Mouse (Mus musculus) midbrain, embryonic 12.5 days (tissue): Measurements from ENCODE around the gene Clgn. TPM values are rescaled to one million over a fixed set of nuclear protein-coding genes. Genes with fewer than 3 reads are reported as not detected.

Experiments
- ATAC-seq: fragments of 200-750 bp; cut with Nextera tagmentation; 2 replicates; pipeline ENCODE4 v1.8.0; 2017; ENCODE audit warnings: low read depth, moderate TSS enrichment, moderate library complexity; ENCODE audit not compliant: low FRiP score
- H3K27ac ChIP-seq: fragments of 300-500 bp; sonication (generic); replicated peaks from 2 replicates; pipeline ENCODE4 v1.5.1; 2016; ENCODE audit warnings: mild to moderate bottlenecking
- H3K27me3 ChIP-seq: fragments of 300-500 bp; sonication (generic); 2 replicates; pipeline ENCODE4 v1.6.1; 2016; ENCODE audit warnings: mild to moderate bottlenecking
- H3K36me3 ChIP-seq: fragments of 300-500 bp; sonication (generic); 2 replicates; pipeline ENCODE4 v1.6.1; 2016
- H3K4me1 ChIP-seq: fragments of 300-500 bp; sonication (generic); 2 replicates; pipeline ENCODE4 v1.6.1; 2016
- H3K4me2 ChIP-seq: fragments of 300-500 bp; sonication (generic); replicated peaks from 2 replicates; pipeline ENCODE4 v1.6.1; 2016; ENCODE audit warnings: mild to moderate bottlenecking, moderate library complexity
- H3K4me3 ChIP-seq: fragments of 300-500 bp; sonication (generic); 2 replicates; pipeline ENCODE4 v1.5.1; 2016; ENCODE audit warnings: mild to moderate bottlenecking
- H3K9ac ChIP-seq: fragments of 300-500 bp; sonication (generic); replicated peaks from 2 replicates; pipeline ENCODE4 v1.6.1; 2016; ENCODE audit warnings: mild to moderate bottlenecking, moderate library complexity
- H3K9me3 ChIP-seq: fragments of 300-500 bp; sonication (generic); 2 replicates; pipeline ENCODE4 v1.6.1; 2016; ENCODE audit warnings: mild to moderate bottlenecking
- WGBS: fragments of 180-500 bp; shearing (Covaris S2); methylation state at CpG from one replicate; pipeline ENCODE4 v1.1.7; 2016; 5-methylcytosine and 5-hydroxymethylcytosine counted together
- polyA plus RNA-seq: library from polyadenylated mRNA; unstranded; fragments of >200 nt; fragmentation: Nextera tagmentation; extraction: Ambion mirVana; gene quantifications from 2 replicates; pipeline ENCODE4 v1.2.1, GENCODE M21; 2016

Gene Clgn
- polyA plus RNA-seq, 1 experiment from 2014 or later, result 5.9 TPM

DNA sequence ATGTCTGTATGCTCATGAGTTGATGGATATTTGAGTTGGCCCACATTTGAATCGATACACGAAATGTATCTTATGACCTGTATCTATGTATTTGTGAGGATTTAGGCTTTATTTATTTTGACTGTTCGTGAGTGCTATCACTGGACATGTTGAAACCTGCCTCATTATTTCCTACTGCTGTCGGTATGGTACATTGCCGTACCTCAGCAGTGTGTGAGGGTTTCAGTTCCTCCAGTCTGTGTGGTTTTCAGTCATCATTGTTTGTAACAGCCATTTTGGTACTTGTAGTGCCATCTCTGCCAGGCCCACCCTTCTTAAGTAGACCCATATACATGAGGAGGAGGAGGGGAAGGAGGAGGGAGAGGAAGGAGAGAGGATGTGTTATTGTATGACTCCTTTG, 4.7 kb downstream of the Clgn start:
- no peak for ATAC-seq
- 87% methylated on average over 5 of the region's 5 CpGs for WGBS

DNA sequence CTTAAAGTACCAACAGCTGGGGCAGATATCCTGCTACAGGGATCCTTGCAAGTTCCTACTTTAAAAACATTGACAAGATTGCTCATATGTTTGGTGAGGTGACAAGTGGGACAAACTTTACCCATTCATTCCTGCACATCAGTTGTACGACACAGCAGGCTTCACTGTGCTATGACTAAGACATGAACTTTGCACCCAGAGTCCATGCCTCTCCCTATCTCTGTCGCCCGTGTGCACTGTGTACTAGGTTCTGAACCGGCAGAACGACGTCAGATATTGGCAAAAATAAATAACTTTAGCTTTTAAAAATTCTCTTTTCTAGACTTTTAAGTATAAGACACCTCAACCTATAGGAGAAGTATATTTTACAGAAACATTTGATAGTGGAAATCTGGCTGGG, 7.0 kb downstream of the Clgn start:
- H3K9ac ChIP-seq, result no peak overlapping the region
- WGBS, result 87% methylated on average over 6 of the region's 6 CpGs
- H3K36me3 ChIP-seq, result no peaks in the 10 kb centered on the region
- no peaks in the 10 kb centered on the region for H3K27me3 ChIP-seq
- H3K4me2 ChIP-seq, result no peak overlapping the region
- H3K4me1 ChIP-seq, result no peaks in the 10 kb centered on the region
- H3K4me3 ChIP-seq, result no peak overlapping the region
- no peaks in the 10 kb centered on the region for H3K9me3 ChIP-seq
- H3K27ac ChIP-seq, result no peak overlapping the region
- ATAC-seq, result no peak

More for the DNA sequence above, 4.7 kb downstream of the Clgn start:
- Histone ChIP-seq H3K9me3 (no peaks in the 10 kb centered on the region), H3K27ac (no peak overlapping the region), H3K36me3 (no peaks in the 10 kb centered on the region), H3K4me1 (0 out of 2 replicates have a peak, but pooled peaks cover 6% of the 10 kb centered on the region), H3K9ac (no peak overlapping the region), H3K4me2 (no peak overlapping the region), H3K4me3 (no peak overlapping the region), H3K27me3 (peaks cover 9% of the 10 kb centered on the region)

DNA sequence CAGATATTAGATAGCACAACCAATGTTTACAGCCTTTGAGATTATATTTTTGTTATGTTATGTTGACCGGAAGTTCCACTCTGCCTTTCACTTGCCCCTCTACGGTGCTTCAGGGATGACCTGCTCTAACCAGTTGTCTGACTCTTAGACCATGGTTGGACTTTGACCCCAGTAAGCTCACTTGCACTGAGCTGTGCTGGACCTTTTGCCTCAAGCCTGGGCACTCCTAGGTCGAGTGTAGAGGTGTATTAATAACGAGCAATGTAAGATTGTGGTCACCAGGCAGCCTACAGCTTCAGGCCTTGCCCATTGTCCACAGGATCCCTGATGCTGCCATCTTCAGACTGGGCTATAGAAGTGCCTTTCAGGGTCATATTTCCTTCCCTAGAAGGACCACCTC, 8.1 kb downstream of the Clgn start:
- no peaks in the 10 kb centered on the region for H3K36me3 ChIP-seq
- no peak overlapping the region for H3K4me2 ChIP-seq
- H3K4me3 ChIP-seq, result no peak overlapping the region
- H3K27ac ChIP-seq, result no peak overlapping the region
- no peaks in the 10 kb centered on the region for H3K4me1 ChIP-seq
- H3K9ac ChIP-seq, result no peak overlapping the region
- 76% methylated on average over 4 of the region's 4 CpGs for WGBS
- H3K27me3 ChIP-seq, result no peaks in the 10 kb centered on the region
- no peaks in the 10 kb centered on the region for H3K9me3 ChIP-seq
- no peak for ATAC-seq

DNA sequence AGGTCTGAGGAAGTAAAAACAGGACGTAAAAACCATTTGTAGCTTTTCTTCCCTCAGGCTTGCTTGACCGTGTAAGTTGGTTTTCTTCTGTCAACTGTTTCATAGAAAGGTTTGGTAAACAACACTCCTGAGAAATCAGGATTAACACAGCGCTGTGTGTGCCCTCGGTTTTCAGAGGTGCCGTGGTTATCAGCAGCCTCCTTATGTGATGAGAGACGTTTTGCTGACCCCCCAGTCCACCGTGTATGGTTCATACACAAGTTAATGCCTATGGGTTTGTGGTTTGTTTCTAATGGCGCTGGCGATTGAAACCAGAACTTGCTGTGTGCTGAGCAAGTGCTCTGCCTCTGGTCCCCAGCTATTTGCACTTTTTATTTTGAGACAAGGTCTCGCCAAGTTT, 15.9 kb downstream of the Clgn start:
- Histone ChIP-seq H3K27ac (no peak overlapping the region), H3K4me3 (no peak overlapping the region), H3K27me3 (no peaks in the 10 kb centered on the region), H3K4me2 (no peak overlapping the region), H3K36me3 (no peaks in the 10 kb centered on the region), H3K4me1 (no peaks in the 10 kb centered on the region), H3K9ac (no peak overlapping the region), H3K9me3 (no peaks in the 10 kb centered on the region)
- ATAC-seq, result no peak
- 91% methylated on average over 10 of the region's 10 CpGs for whole genome bisulfite sequencing

DNA sequence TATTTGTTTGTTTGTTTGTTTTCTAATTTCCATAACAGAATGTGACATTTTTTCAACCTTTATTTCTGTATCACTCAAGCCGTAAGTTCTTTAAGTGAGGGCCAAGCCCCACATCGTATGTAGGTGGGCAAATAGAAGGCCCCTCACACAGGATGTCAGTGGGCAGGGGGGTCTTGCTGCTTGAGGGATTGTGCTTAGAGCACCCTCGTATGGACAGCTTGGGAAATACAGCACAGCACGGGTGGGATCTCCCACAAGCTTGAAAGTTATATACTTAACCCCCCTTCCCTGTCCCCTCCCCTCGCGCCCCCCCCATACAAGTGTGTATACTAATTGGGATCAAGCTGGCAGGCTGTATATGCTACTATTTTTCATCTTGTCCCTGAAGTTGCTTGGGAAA, 17.2 kb downstream of the Clgn start:
- Histone ChIP-seq H3K4me1 (no peaks in the 10 kb centered on the region), H3K4me2 (no peak overlapping the region), H3K27me3 (no peaks in the 10 kb centered on the region), H3K9me3 (no peaks in the 10 kb centered on the region), H3K9ac (no peak overlapping the region), H3K36me3 (no peaks in the 10 kb centered on the region), H3K4me3 (no peak overlapping the region), H3K27ac (no peak overlapping the region)
- 29% methylated on average over 5 of the region's 6 CpGs for WGBS
- no peak for ATAC-seq

DNA sequence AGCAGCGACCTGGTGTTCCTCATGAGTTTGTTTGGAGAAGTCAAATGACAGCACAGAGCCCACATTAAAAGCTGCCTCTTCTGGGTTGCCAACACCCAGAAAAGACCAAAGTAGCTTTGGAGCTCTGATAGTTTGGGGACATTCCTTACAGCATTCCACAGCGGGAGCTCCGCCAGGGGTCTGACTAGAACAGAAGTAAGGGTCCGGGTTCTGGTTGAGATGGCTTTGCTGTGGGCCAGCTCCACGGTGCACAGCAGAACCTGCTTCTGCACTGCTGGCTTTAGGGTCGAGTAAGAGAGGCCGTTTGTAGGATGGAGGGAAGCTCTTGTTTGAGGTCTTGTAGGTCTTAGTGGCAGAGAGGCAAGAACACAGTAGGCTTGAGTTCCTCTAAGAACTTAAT, 18.8 kb downstream of the Clgn start:
- Histone ChIP-seq H3K27me3 (no peaks in the 10 kb centered on the region), H3K4me2 (no peak overlapping the region), H3K36me3 (no peaks in the 10 kb centered on the region), H3K4me1 (no peaks in the 10 kb centered on the region), H3K4me3 (no peak overlapping the region), H3K9me3 (no peaks in the 10 kb centered on the region), H3K27ac (no peak overlapping the region), H3K9ac (no peak overlapping the region)
- 84% methylated on average over 7 of the region's 7 CpGs for WGBS
- no peak for ATAC-seq

DNA sequence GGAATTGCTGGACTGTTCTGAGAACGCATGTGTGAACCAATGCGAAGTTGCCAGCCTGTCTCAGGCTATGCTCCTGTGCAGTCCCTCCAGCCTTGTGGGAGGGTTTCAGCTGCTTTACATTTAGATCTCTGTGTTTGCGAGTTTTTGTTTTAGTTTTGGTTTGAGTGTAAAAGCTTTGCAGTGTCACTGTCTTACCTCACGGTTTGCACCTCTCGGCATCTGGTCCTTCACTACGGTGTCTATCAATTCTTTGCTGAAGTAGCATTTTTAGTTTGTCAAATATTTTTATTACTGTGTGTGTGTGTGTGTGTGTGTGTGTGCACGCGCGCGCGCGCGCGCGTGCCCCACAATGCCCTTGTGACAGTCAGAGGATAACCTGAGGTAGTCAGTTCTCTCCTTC, 27.2 kb downstream of the Clgn start:
- H3K36me3 ChIP-seq, result no peaks in the 10 kb centered on the region
- H3K9me3 ChIP-seq, result no peaks in the 10 kb centered on the region
- H3K4me2 ChIP-seq, result no peak overlapping the region
- 98% methylated on average over 15 of the region's 15 CpGs for WGBS
- no peaks in the 10 kb centered on the region for H3K27me3 ChIP-seq
- H3K4me3 ChIP-seq, result no peak overlapping the region
- no peaks in the 10 kb centered on the region for H3K4me1 ChIP-seq
- H3K27ac ChIP-seq, result no peak overlapping the region
- ATAC-seq, result no peak
- H3K9ac ChIP-seq, result no peak overlapping the region

DNA sequence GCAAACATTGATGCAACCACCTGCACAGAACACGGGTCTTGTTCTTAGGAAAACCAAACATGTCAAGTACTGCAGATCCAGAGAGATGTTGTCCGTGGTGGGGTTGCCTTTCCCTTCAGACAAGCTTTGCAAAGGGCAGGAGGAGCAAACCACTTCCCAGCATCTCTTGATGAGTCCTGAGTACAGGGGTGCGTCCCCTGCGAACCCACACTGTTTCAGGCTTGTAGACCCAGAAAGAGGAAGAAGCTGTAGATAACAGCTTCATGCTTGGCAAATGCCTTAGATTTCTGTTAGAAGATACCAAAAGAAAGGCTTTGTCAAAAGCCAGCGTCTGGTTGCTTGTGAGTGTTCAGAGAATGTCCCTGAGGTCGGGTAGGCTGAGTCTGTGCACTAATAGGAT, 28.3 kb downstream of the Clgn start:
- Histone ChIP-seq H3K9me3 (no peaks in the 10 kb centered on the region), H3K4me2 (no peak overlapping the region), H3K27ac (no peak overlapping the region), H3K27me3 (no peaks in the 10 kb centered on the region), H3K4me3 (no peak overlapping the region), H3K4me1 (no peaks in the 10 kb centered on the region), H3K36me3 (no peaks in the 10 kb centered on the region), H3K9ac (no peak overlapping the region)
- 84% methylated on average over 6 of the region's 6 CpGs for WGBS
- no peak for ATAC-seq

DNA sequence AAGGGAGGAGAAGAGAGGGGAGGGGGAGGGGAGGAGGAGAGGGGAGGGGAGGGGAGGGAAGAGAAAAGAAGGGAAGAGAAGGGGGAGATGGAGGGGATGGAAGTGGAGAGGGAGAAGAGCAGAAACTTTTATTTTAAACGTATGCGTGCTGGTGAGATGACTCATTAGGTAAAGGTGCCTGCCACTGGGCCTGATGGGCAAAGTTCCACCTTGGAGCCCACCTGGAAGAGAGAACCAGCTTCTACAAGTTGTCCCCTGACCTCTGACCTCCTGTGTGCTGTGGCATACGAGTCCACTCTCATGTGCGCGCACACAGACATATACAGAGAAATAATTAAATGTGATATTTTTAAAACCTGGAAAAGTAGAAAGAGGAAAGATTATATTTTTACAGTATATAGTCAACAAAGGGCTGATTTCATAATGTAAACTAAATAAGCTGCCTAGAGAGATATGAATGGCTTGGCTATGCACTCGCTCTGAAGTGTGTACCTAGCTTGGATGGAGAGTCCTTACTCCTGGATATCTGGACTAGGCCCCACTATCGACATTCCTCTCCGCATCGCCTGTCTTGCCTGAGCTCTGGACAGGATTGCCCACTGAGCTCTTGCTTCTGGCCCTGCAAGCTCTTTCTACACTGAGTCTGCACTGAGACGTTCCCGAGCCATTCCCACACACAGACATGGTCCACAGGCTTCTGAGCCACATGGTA, 29.3 kb downstream of the Clgn start:
- Histone ChIP-seq H3K9ac (no peak overlapping the region), H3K4me3 (no peak overlapping the region), H3K36me3 (no peaks in the 10 kb centered on the region), H3K27me3 (no peaks in the 10 kb centered on the region), H3K27ac (no peak overlapping the region), H3K4me1 (no peaks in the 10 kb centered on the region), H3K9me3 (no peaks in the 10 kb centered on the region), H3K4me2 (no peak overlapping the region)
- WGBS, result 94% methylated on average over 11 of the region's 11 CpGs
- no peak for ATAC-seq

DNA sequence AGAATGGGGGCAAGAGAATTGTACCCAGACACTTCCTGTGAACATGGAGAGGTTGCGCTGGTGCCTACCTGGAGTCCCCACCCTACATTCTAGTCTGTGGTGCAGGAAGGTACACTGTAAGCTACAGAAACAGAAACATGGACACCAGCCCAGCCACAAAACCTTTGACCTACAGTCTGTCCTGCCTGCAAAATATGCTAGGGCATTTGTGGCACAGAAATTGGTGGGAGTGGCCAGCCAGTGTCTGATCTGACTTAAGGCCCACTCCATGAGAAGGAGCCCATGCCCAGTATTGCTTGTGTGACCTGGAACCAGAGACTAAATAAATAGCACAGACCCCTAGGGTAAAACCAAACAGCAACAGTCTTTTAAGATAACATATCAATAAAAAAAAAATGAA, 31.7 kb downstream of the Clgn start:
- no peak overlapping the region for H3K27ac ChIP-seq
- no peak overlapping the region for H3K4me3 ChIP-seq
- WGBS, result 95% methylated on average over 1 of the region's 1 CpGs
- no peaks in the 10 kb centered on the region for H3K4me1 ChIP-seq
- H3K9me3 ChIP-seq, result no peaks in the 10 kb centered on the region
- H3K9ac ChIP-seq, result no peak overlapping the region
- no peaks in the 10 kb centered on the region for H3K36me3 ChIP-seq
- ATAC-seq, result no peak
- H3K4me2 ChIP-seq, result no peak overlapping the region
- no peaks in the 10 kb centered on the region for H3K27me3 ChIP-seq

DNA sequence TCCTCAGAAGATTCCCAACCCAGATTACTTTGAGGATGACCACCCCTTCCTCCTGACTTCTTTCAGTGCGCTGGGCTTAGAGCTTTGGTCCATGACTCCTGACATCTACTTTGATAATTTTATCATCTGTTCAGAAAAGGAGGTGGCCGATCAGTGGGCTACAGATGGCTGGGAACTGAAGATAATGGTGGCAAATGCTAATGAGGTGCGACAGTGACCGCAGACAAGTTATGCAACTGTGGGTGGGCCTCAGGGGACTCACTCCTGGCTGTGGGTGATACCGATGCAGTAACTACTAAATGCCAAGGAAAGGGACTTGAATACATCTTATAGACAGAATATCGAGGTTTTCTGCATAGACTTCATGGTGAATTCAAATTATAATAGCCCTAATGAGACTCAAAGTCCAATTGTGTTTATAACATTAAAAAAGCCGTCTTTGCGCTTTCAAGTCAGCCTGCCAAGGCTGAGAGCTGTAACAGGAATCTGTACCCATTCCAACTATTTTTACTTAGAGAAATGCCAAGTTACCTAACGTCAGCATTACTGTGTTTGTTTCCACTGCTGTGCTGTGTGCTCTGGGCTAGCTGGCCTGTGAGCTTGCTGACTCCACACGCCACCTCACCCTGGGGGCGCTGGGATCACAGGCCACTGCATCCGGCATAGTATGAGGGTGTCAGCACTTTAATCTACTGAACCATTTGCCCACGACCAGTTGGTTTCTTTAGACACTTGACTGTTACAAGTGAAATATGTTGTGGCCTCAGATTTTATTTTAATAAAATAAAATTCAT, 33.6 kb downstream of the Clgn start:
- Histone ChIP-seq H3K27me3 (no peaks in the 10 kb centered on the region), H3K4me3 (no peak overlapping the region), H3K9ac (no peak overlapping the region), H3K27ac (no peak overlapping the region), H3K4me2 (no peak overlapping the region), H3K9me3 (no peaks in the 10 kb centered on the region), H3K4me1 (no peaks in the 10 kb centered on the region), H3K36me3 (no peaks in the 10 kb centered on the region)
- ATAC-seq, result no peak
- 77% methylated on average over 13 of the region's 13 CpGs for WGBS

DNA sequence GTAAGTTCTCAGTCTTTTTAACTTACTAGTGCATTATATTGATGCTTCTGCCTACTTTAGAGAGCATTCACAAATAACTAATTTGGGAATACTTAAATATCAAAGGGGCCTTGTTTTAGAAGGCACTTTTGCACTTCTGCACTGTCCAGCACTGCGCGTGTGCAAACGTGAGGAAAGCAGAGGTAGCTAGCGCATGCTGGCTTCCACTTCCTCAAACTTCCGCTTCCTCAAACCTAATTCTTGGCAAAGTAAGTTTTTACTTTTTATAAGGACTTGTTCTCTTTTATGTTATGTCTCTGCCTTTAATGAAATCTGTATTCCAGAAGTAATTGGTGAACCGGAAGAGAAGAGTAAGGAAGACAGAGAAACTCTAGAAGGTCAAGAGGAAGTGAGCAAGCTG, 35.5 kb downstream of the Clgn start:
- no peaks in the 10 kb centered on the region for H3K9me3 ChIP-seq
- no peak overlapping the region for H3K4me3 ChIP-seq
- no peaks in the 10 kb centered on the region for H3K4me1 ChIP-seq
- WGBS, result 92% methylated on average over 6 of the region's 6 CpGs
- H3K9ac ChIP-seq, result no peak overlapping the region
- no peaks in the 10 kb centered on the region for H3K36me3 ChIP-seq
- H3K27ac ChIP-seq, result no peak overlapping the region
- no peaks in the 10 kb centered on the region for H3K27me3 ChIP-seq
- no peak overlapping the region for H3K4me2 ChIP-seq
- ATAC-seq, result no peak
